ENCODE assay signal across 16 mouse cellular contexts in genomic region chr6:146629781-146630756, GRCm38 (mm10). TPM values are rescaled to one million over a fixed set of nuclear protein-coding genes. Genes with fewer than 3 reads are reported as not detected.
A peak's percentile ranks its signal among the peaks of the same experiment; 100 is the strongest.
DNase-seq lines count a peak whose midpoint lies in the region; ATAC-seq and TF ChIP-seq lines count a peak whose summit lies in the region.
"Had no signal": no experiment of that assay in that cellular context is flagged by ENCODE, and none has a peak within 500 bp of the region (broad histone marks: within the 10 kb centered on the region; RNA-seq: fewer than 3 reads in every experiment).

No protein-coding gene starts in this region.

- no peak for DNase-seq in stomach, postnatal 0 days (ENCODE audit: low spot score)
- no peak for DNase-seq in cerebellum, adult 11 months
- DNase-seq in urinary bladder, postnatal 4 days (ENCODE audit: low spot score in 2 of 2) = no peak
- DNase-seq: cerebellum, postnatal 36 days; kidney, postnatal 4 days had no signal

- no peak overlapping the region for H3K4me3 ChIP-seq in stomach, embryonic 15.5 days (replicated peaks)
- no peak overlapping the region for H3K4me3 ChIP-seq in stomach, postnatal 0 days (ENCODE audit: low read depth, low read length)
- 0 out of 2 replicates have a peak overlapping the region, but pooled peaks have one; percentile 1 for H3K4me3 ChIP-seq in liver, embryonic 15.5 days (replicated peaks)
- no peak overlapping the region for H3K4me3 ChIP-seq in intestine, embryonic 16.5 days (ENCODE audit: low read length)
- H3K4me3 ChIP-seq: embryonic facial prominence, embryonic 12.5 days; forebrain, embryonic 12.5 days; heart, embryonic 15.5 days; neural tube, embryonic 13.5 days had no signal

- no peaks in the 10 kb centered on the region for H3K36me3 ChIP-seq in stomach, embryonic 15.5 days
- no peaks in the 10 kb centered on the region for H3K36me3 ChIP-seq in stomach, postnatal 0 days (ENCODE audit: control insufficient read depth, insufficient read depth, low read length)
- peaks cover 21% of the 10 kb centered on the region for H3K36me3 ChIP-seq in liver, embryonic 15.5 days (replicated peaks)
- no peaks in the 10 kb centered on the region for H3K36me3 ChIP-seq in intestine, embryonic 16.5 days (ENCODE audit: control insufficient read depth, insufficient read depth, low read length)
- H3K36me3 ChIP-seq: embryonic facial prominence, embryonic 12.5 days; forebrain, embryonic 12.5 days; heart, embryonic 15.5 days; neural tube, embryonic 13.5 days had no signal

- no peak for TF ChIP-seq EP300 in stomach, postnatal 0 days (optimal IDR thresholded peaks at IDR 0.05)

- peaks cover 7% of the 10 kb centered on the region for H3K4me1 ChIP-seq in stomach, embryonic 15.5 days
- 0 out of 2 replicates have a peak, but pooled peaks cover 3% of the 10 kb centered on the region for H3K4me1 ChIP-seq in stomach, postnatal 0 days (replicated peaks; ENCODE audit: control insufficient read depth, insufficient read depth)
- H3K4me1 ChIP-seq in liver, embryonic 15.5 days (replicated peaks) = peaks cover 72% of the 10 kb centered on the region
- peaks cover 7% of the 10 kb centered on the region for H3K4me1 ChIP-seq in intestine, embryonic 16.5 days (ENCODE audit: control insufficient read depth, insufficient read depth, low read length)

- no peaks in the 10 kb centered on the region for H3K9me3 ChIP-seq in stomach, embryonic 15.5 days
- no peaks in the 10 kb centered on the region for H3K9me3 ChIP-seq in stomach, postnatal 0 days (ENCODE audit: control insufficient read depth, low read length)
- no peaks in the 10 kb centered on the region for H3K9me3 ChIP-seq in liver, embryonic 15.5 days (replicated peaks)
- H3K9me3 ChIP-seq in intestine, embryonic 16.5 days (ENCODE audit: control insufficient read depth, low read length) = no peaks in the 10 kb centered on the region
- H3K9me3 ChIP-seq: embryonic facial prominence, embryonic 12.5 days; forebrain, embryonic 12.5 days; heart, embryonic 15.5 days; neural tube, embryonic 13.5 days had no signal

- H3K4me2 ChIP-seq in stomach, embryonic 15.5 days = no peak overlapping the region
- no peak overlapping the region for H3K4me2 ChIP-seq in stomach, postnatal 0 days (replicated peaks; ENCODE audit: low read depth)
- H3K4me2 ChIP-seq in liver, embryonic 15.5 days = peak overlapping the region; percentile 86
- no peak overlapping the region for H3K4me2 ChIP-seq in intestine, embryonic 16.5 days (ENCODE audit: low read depth, low read length)
- H3K4me2 ChIP-seq: embryonic facial prominence, embryonic 12.5 days; forebrain, embryonic 12.5 days; heart, embryonic 15.5 days; hindbrain, embryonic 14.5 days; neural tube, embryonic 13.5 days had no signal

- H3K27me3 ChIP-seq in stomach, embryonic 15.5 days (replicated peaks) = no peaks in the 10 kb centered on the region
- no peaks in the 10 kb centered on the region for H3K27me3 ChIP-seq in stomach, postnatal 0 days (ENCODE audit: control insufficient read depth, insufficient read depth, low read length)
- no peaks in the 10 kb centered on the region for H3K27me3 ChIP-seq in liver, embryonic 15.5 days
- H3K27me3 ChIP-seq in intestine, embryonic 16.5 days (replicated peaks; ENCODE audit: control insufficient read depth, insufficient read depth, low read length) = no peaks in the 10 kb centered on the region
- H3K27me3 ChIP-seq: embryonic facial prominence, embryonic 12.5 days; forebrain, embryonic 12.5 days; heart, embryonic 15.5 days; neural tube, embryonic 13.5 days; Patski had no signal

- H3K9ac ChIP-seq in stomach, embryonic 15.5 days = no peak overlapping the region
- no peak overlapping the region for H3K9ac ChIP-seq in stomach, postnatal 0 days (ENCODE audit: low read length)
- H3K9ac ChIP-seq in liver, embryonic 15.5 days = peak overlapping the region; percentile 49
- H3K9ac ChIP-seq in intestine, embryonic 16.5 days (ENCODE audit: low read depth, low read length) = no peak overlapping the region
- H3K9ac ChIP-seq: embryonic facial prominence, embryonic 12.5 days; forebrain, embryonic 12.5 days; heart, embryonic 15.5 days; hindbrain, embryonic 14.5 days; neural tube, embryonic 13.5 days had no signal

- no peak for TF ChIP-seq CTCF in stomach, postnatal 0 days (IDR thresholded peaks at IDR 0.05; ENCODE audit: low read depth)

- H3K27ac ChIP-seq in stomach, embryonic 15.5 days = no peak overlapping the region
- no peak overlapping the region for H3K27ac ChIP-seq in stomach, postnatal 0 days (replicated peaks)
- peak overlapping the region; percentile 92 for H3K27ac ChIP-seq in liver, embryonic 15.5 days (replicated peaks)
- H3K27ac ChIP-seq in intestine, embryonic 16.5 days (ENCODE audit: low read length) = no peak overlapping the region
- H3K27ac ChIP-seq: embryonic facial prominence, embryonic 12.5 days; forebrain, embryonic 12.5 days; heart, embryonic 15.5 days; hindbrain, embryonic 14.5 days; macrophage; neural tube, embryonic 13.5 days had no signal

- 73% methylated on average over 9 of the region's 9 CpGs for WGBS in stomach, embryonic 15.5 days
- WGBS in stomach, postnatal 0 days = 75% methylated on average over 9 of the region's 9 CpGs
- 26% methylated on average over 9 of the region's 9 CpGs for WGBS in liver, embryonic 15.5 days (ENCODE audit: insufficient replicate concordance)
- WGBS in intestine, embryonic 16.5 days = 72% methylated on average over 9 of the region's 9 CpGs

- peak; percentile 54; the same call in 1 of the 2 replicates for ATAC-seq in stomach, embryonic 15.5 days (ENCODE audit: insufficient read depth, low FRiP score, low read depth)
- ATAC-seq in stomach, postnatal 0 days (ENCODE audit: low FRiP score, low TSS enrichment) = no peak
- peak; percentile 72 for ATAC-seq in common myeloid progenitor, adult 5-6 weeks (replicated peaks; ENCODE audit: low read depth, poor library complexity, severe bottlenecking)
- ATAC-seq in liver, embryonic 15.5 days (ENCODE audit: insufficient read depth) = peak; percentile 77
- no peak for ATAC-seq in intestine, embryonic 16.5 days

RNA-seq across cellular contexts. Expression of gene Med21, which starts 12.3 kb away (rescaled TPM):
- 133 and 140 TPM in 2 replicates for polyA plus RNA-seq in stomach, embryonic 15.5 days (2015; fragmentation: Nextera tagmentation; extraction: Ambion mirVana)
- polyA plus RNA-seq in stomach, postnatal 0 days (2015; fragmentation: Nextera tagmentation; extraction: Ambion mirVana) = 106 and 107 TPM in 2 replicates
- 59.5 and 75.1 TPM in 2 replicates for total RNA-seq in common myeloid progenitor, adult 5-6 weeks (2017)
- 57.6 and 59.1 TPM in 2 replicates for polyA plus RNA-seq in liver, embryonic 15.5 days (2015; fragmentation: Nextera tagmentation; extraction: Ambion mirVana)
- 105 and 110 TPM in 2 replicates for polyA plus RNA-seq in intestine, embryonic 16.5 days (2015; fragmentation: Nextera tagmentation; extraction: Ambion mirVana)

RNA-seq across cellular contexts. Expression of gene Tm7sf3, which starts 12.6 kb away (rescaled TPM):
- 31.7 and 36.1 TPM in 2 replicates for polyA plus RNA-seq in stomach, embryonic 15.5 days (2015; fragmentation: Nextera tagmentation; extraction: Ambion mirVana)
- polyA plus RNA-seq in stomach, postnatal 0 days (2015; fragmentation: Nextera tagmentation; extraction: Ambion mirVana) = 21.9 and 24.5 TPM in 2 replicates
- 51.9 and 55.6 TPM in 2 replicates for total RNA-seq in common myeloid progenitor, adult 5-6 weeks (2017)
- polyA plus RNA-seq in liver, embryonic 15.5 days (2015; fragmentation: Nextera tagmentation; extraction: Ambion mirVana) = 24.3 and 25.2 TPM in 2 replicates
- polyA plus RNA-seq in intestine, embryonic 16.5 days (2015; fragmentation: Nextera tagmentation; extraction: Ambion mirVana) = 33.2 and 36.7 TPM in 2 replicates

RNA-seq across cellular contexts. Expression of gene Ints13, which starts 52.4 kb away (rescaled TPM):
- 53.8 and 64.5 TPM in 2 replicates for polyA plus RNA-seq in stomach, embryonic 15.5 days (2015; fragmentation: Nextera tagmentation; extraction: Ambion mirVana)
- 25.2 and 25.8 TPM in 2 replicates for polyA plus RNA-seq in stomach, postnatal 0 days (2015; fragmentation: Nextera tagmentation; extraction: Ambion mirVana)
- total RNA-seq in common myeloid progenitor, adult 5-6 weeks (2017) = 104 and 135 TPM in 2 replicates
- polyA plus RNA-seq in liver, embryonic 15.5 days (2015; fragmentation: Nextera tagmentation; extraction: Ambion mirVana) = 29.4 and 30.3 TPM in 2 replicates
- 44.3 and 47.4 TPM in 2 replicates for polyA plus RNA-seq in intestine, embryonic 16.5 days (2015; fragmentation: Nextera tagmentation; extraction: Ambion mirVana)

RNA-seq across cellular contexts. Expression of gene Fgfr1op2, which starts 53.1 kb away (rescaled TPM):
- 98.5 and 101 TPM in 2 replicates for polyA plus RNA-seq in stomach, embryonic 15.5 days (2015; fragmentation: Nextera tagmentation; extraction: Ambion mirVana)
- polyA plus RNA-seq in stomach, postnatal 0 days (2015; fragmentation: Nextera tagmentation; extraction: Ambion mirVana) = 73.8 and 80.3 TPM in 2 replicates
- total RNA-seq in common myeloid progenitor, adult 5-6 weeks (2017) = 155 and 157 TPM in 2 replicates
- polyA plus RNA-seq in liver, embryonic 15.5 days (2015; fragmentation: Nextera tagmentation; extraction: Ambion mirVana) = 81.0 and 83.4 TPM in 2 replicates
- polyA plus RNA-seq in intestine, embryonic 16.5 days (2015; fragmentation: Nextera tagmentation; extraction: Ambion mirVana) = 86.0 and 86.6 TPM in 2 replicates

Comparison
In these comparisons a context has a peak if more than half of its experiments do, and no peak if none do; other contexts are left out.
1. ATAC-seq: peak in stomach, embryonic 15.5 days (single experiment), common myeloid progenitor, adult 5-6 weeks (single experiment) and liver, embryonic 15.5 days (single experiment); none in stomach, postnatal 0 days (single experiment) and intestine, embryonic 16.5 days (single experiment).